Mouse (Mus musculus) lung, embryonic 14.5 days (tissue): Measurements from ENCODE around the gene Armcx4. TPM values are rescaled to one million over a fixed set of nuclear protein-coding genes. Genes with fewer than 3 reads are reported as not detected.

ENCODE experiments used
- ATAC-seq: fragments of 200-750 bp; cut with Nextera tagmentation; 2 replicates; pipeline ENCODE4 v1.8.0; 2017; ENCODE audit warnings: mild to moderate bottlenecking, moderate TSS enrichment, moderate library complexity; ENCODE audit not compliant: insufficient read depth
- DNase-seq: peaks from one replicate; pipeline ENCODE4 v3.0.0-alpha.2; 2015
- H3K27ac ChIP-seq: fragments of 300-500 bp; sonication (generic); 2 replicates; pipeline ENCODE4 v1.5.1; 2014; ENCODE audit warnings: low read depth, mild to moderate bottlenecking, moderate library complexity
- H3K27me3 ChIP-seq: fragments of 300-500 bp; sonication (generic); 2 replicates; pipeline ENCODE4 v1.6.1; 2014; ENCODE audit warnings: low read length, control low read depth; ENCODE audit not compliant: insufficient read depth
- H3K36me3 ChIP-seq: fragments of 300-500 bp; sonication (generic); 2 replicates; pipeline ENCODE4 v1.6.1; 2014; ENCODE audit warnings: control low read depth; ENCODE audit not compliant: insufficient read depth
- H3K4me1 ChIP-seq: fragments of 300-500 bp; sonication (generic); 2 replicates; pipeline ENCODE4 v1.6.1; 2014; ENCODE audit warnings: antibody characterized with exemption, control low read depth; ENCODE audit not compliant: insufficient read depth
- H3K4me2 ChIP-seq: fragments of 300-500 bp; sonication (generic); 2 replicates; pipeline ENCODE4 v1.6.1; 2014; ENCODE audit warnings: mild to moderate bottlenecking
- H3K4me3 ChIP-seq: fragments of 300-500 bp; sonication (generic); 2 replicates; pipeline ENCODE4 v1.5.1; 2014; ENCODE audit warnings: low read depth, low read length
- H3K9ac ChIP-seq: fragments of 300-500 bp; sonication (generic); 2 replicates; pipeline ENCODE4 v1.6.1; 2014
- H3K9me3 ChIP-seq: fragments of 300-500 bp; sonication (generic); 2 replicates; pipeline ENCODE4 v1.6.1; 2016; ENCODE audit warnings: low read depth, low read length, control low read depth
- CTCF ChIP-seq: IDR thresholded peaks from 2 replicates; pipeline ENCODE4 v1.5.1; 2016; ENCODE audit warnings: antibody characterized with exemption, low read depth
- WGBS: fragments of 180-500 bp; shearing (Covaris S2); extraction: QIAGEN DNeasy Blood & Tissue Kit; methylation state at CpG from one replicate; pipeline ENCODE4 v1.1.7; 2014; 5-methylcytosine and 5-hydroxymethylcytosine counted together
- polyA plus RNA-seq: library from polyadenylated mRNA; unstranded; fragments of >200 nt; fragmentation: Nextera tagmentation; extraction: Ambion mirVana; gene quantifications from 2 replicates; pipeline ENCODE4 v1.2.1, GENCODE M21; 2014

Armcx4 gene
- polyA plus RNA-seq, 1 experiment from 2014 or later = 6.3 TPM

GRCm38 (mm10) chrX:134675022-134675421, 11.3 kb upstream of the Armcx4 start:
- Histone ChIP-seq H3K27me3 (no peaks in the 10 kb centered on the region), H3K36me3 (no peaks in the 10 kb centered on the region), H3K27ac (no peak overlapping the region), H3K4me2 (no peak overlapping the region), H3K4me1 (no peaks in the 10 kb centered on the region), H3K9ac (no peak overlapping the region), H3K9me3 (no peaks in the 10 kb centered on the region), H3K4me3 (no peak overlapping the region)
- no peak for DNase-seq
- 63% methylated on average over 5 of the region's 5 CpGs for WGBS
- TF ChIP-seq CTCF = no peak
- no peak for ATAC-seq

- no peaks in the 10 kb centered on the region for H3K36me3 ChIP-seq
- no peak overlapping the region for H3K9ac ChIP-seq
- no peak overlapping the region for H3K4me3 ChIP-seq
- H3K4me1 ChIP-seq = no peaks in the 10 kb centered on the region
- no peak for TF ChIP-seq CTCF
- no peaks in the 10 kb centered on the region for H3K9me3 ChIP-seq
- WGBS = 59% methylated on average over 1 of the region's 1 CpGs
- no peak for ATAC-seq
- H3K27ac ChIP-seq = no peak overlapping the region
- H3K4me2 ChIP-seq = no peak overlapping the region
- H3K27me3 ChIP-seq = no peaks in the 10 kb centered on the region
- no peak for DNase-seq
Measured at GRCm38 (mm10) chrX:134675959-134676358, 10.4 kb upstream of the Armcx4 start.

- H3K9me3 ChIP-seq = no peaks in the 10 kb centered on the region
- TF ChIP-seq CTCF = no peak
- WGBS = 25% methylated on average over 5 of the region's 5 CpGs
- H3K27ac ChIP-seq = peak overlapping the region; percentile 48; the same call in 1 of the 2 replicates
- H3K4me3 ChIP-seq = peak overlapping the region; percentile 57; the same call in 1 of the 2 replicates
- no peaks in the 10 kb centered on the region for H3K27me3 ChIP-seq
- H3K9ac ChIP-seq = peak overlapping the region; percentile 11; the same call in 1 of the 2 replicates
- ATAC-seq = no peak
- H3K4me1 ChIP-seq = no peaks in the 10 kb centered on the region
- peak overlapping the region; percentile 63; the same call in 1 of the 2 replicates for H3K4me2 ChIP-seq
- peaks cover 18% of the 10 kb centered on the region; the same call in 1 of the 2 replicates for H3K36me3 ChIP-seq
- peak; percentile 31 for DNase-seq
Measured at GRCm38 (mm10) chrX:134684936-134685335, 1.4 kb upstream of the Armcx4 start.

GRCm38 (mm10) chrX:134686739-134687171, 436 bp downstream of the Armcx4 start:
- 6% methylated on average over 14 of the region's 16 CpGs for WGBS
- ATAC-seq = peak; percentile 72

GRCm38 (mm10) chrX:134689676-134690075, 3.4 kb downstream of the Armcx4 start:
- DNase-seq (no peak), ATAC-seq (no peak)
- WGBS = 79% methylated on average over 2 of the region's 2 CpGs
- no peak overlapping the region for H3K27ac ChIP-seq
- H3K27me3 ChIP-seq = no peaks in the 10 kb centered on the region
- H3K4me3 ChIP-seq = no peak overlapping the region
- H3K4me1 ChIP-seq = no peaks in the 10 kb centered on the region
- no peak overlapping the region for H3K4me2 ChIP-seq
- no peak for TF ChIP-seq CTCF
- no peaks in the 10 kb centered on the region for H3K9me3 ChIP-seq
- H3K9ac ChIP-seq = no peak overlapping the region
- peaks cover 52% of the 10 kb centered on the region; the same call in 1 of the 2 replicates for H3K36me3 ChIP-seq

More at GRCm38 (mm10) chrX:134686739-134687171, 436 bp downstream of the Armcx4 start:
- Histone ChIP-seq H3K4me1 (no peaks in the 10 kb centered on the region), H3K9me3 (no peaks in the 10 kb centered on the region), H3K27ac (peak overlapping the region; percentile 94), H3K9ac (peak overlapping the region; percentile 74), H3K4me2 (peak overlapping the region; percentile 63), H3K36me3 (peaks cover 35% of the 10 kb centered on the region; the same call in 1 of the 2 replicates), H3K27me3 (no peaks in the 10 kb centered on the region), H3K4me3 (peak overlapping the region; percentile 57)
- DNase-seq = peak; percentile 65
- TF ChIP-seq CTCF = no peak

GRCm38 (mm10) chrX:134690871-134691539, 4.7 kb downstream of the Armcx4 start:
- no peaks in the 10 kb centered on the region for H3K4me1 ChIP-seq
- no peaks in the 10 kb centered on the region for H3K27me3 ChIP-seq
- peaks cover 55% of the 10 kb centered on the region; the same call in 1 of the 2 replicates for H3K36me3 ChIP-seq
- H3K9ac ChIP-seq = no peak overlapping the region
- H3K27ac ChIP-seq = no peak overlapping the region
- WGBS = 87% methylated on average over 10 of the region's 10 CpGs
- H3K4me3 ChIP-seq = no peak overlapping the region
- DNase-seq (no peak), ATAC-seq (no peak)
- H3K9me3 ChIP-seq = no peaks in the 10 kb centered on the region
- no peak overlapping the region for H3K4me2 ChIP-seq
- no peak for TF ChIP-seq CTCF

- Histone ChIP-seq H3K27me3 (no peaks in the 10 kb centered on the region), H3K4me1 (no peaks in the 10 kb centered on the region), H3K4me3 (no peak overlapping the region), H3K27ac (no peak overlapping the region), H3K4me2 (no peak overlapping the region), H3K9ac (no peak overlapping the region), H3K9me3 (no peaks in the 10 kb centered on the region), H3K36me3 (peaks cover 55% of the 10 kb centered on the region; the same call in 1 of the 2 replicates)
- no peak for DNase-seq
- no peak for TF ChIP-seq CTCF
- no peak for ATAC-seq
- 88% methylated on average over 2 of the region's 2 CpGs for WGBS
Measured at GRCm38 (mm10) chrX:134691540-134691935, 5.2 kb downstream of the Armcx4 start.
